In genomic region chr1:88255989-88256754, GRCm38 (mm10) we compare ENCODE assay signal across 37 mouse cellular contexts. TPM values are rescaled to one million over a fixed set of nuclear protein-coding genes. Genes with fewer than 3 reads are reported as not detected.
A peak's percentile ranks its signal among the peaks of the same experiment; 100 is the strongest.
DNase-seq lines count a peak whose midpoint lies in the region; TF ChIP-seq lines count a peak whose summit lies in the region.
"Had no signal": no experiment of that assay in that cellular context is flagged by ENCODE, and none has a peak within 500 bp of the region (broad histone marks: within the 10 kb centered on the region; RNA-seq: fewer than 3 reads in every experiment).

No protein-coding gene starts in this region.

- TF ChIP-seq CTCF in cerebellum, adult 2 months (IDR thresholded peaks at IDR 0.05; ENCODE audit: borderline replicate concordance, insufficient read depth, low read depth, low read length): no peak

- DNase-seq in cerebellum, adult 11-12 months: peak; percentile 64
- DNase-seq in cerebellum, adult 2 months: no peak
- peak; percentile 76 to 77 for DNase-seq in layer of hippocampus, postnatal 10 days (ENCODE audit: low spot score in 2 of 2)
- no peak for DNase-seq in layer of hippocampus, postnatal 25 days (ENCODE audit: extremely low spot score in 1 of 2, low spot score in 1 of 2)
- DNase-seq in testis, postnatal 10 days (ENCODE audit: low spot score): peak; percentile 80
- DNase-seq in testis, postnatal 14 days (ENCODE audit: low spot score): no peak
- peak; percentile 54 to 62 for DNase-seq in cerebellum, postnatal 25 days
- no peak for DNase-seq in urinary bladder, adult 2 months (ENCODE audit: low spot score)
- DNase-seq: adrenal gland, postnatal 14 days; gastrocnemius, postnatal 14 days; heart, postnatal 36 days; kidney, adult 9 months; kidney, postnatal 14 days; layer of hippocampus, postnatal 36 days; liver; lung, adult 2 months; lung, postnatal 10 days; right cerebral cortex, postnatal 4 days; thymus, postnatal 4 days had no signal

- no peak overlapping the region for H3K27ac ChIP-seq in cerebellum, adult 2 months (ENCODE audit: insufficient read depth, low read length)
- H3K27ac ChIP-seq: embryonic facial prominence, embryonic 13.5 days; forebrain, embryonic 10.5 days; heart, embryonic 10.5 days; hindbrain, embryonic 12.5 days; liver, embryonic 14.5 days; midbrain, embryonic 12.5 days; neural tube, embryonic 13.5 days; stomach, postnatal 0 days had no signal

- no peak overlapping the region for H3K4me3 ChIP-seq in cerebellum, adult 2 months (replicated peaks; ENCODE audit: insufficient read depth, low read depth, low read length)
- H3K4me3 ChIP-seq: embryonic facial prominence, embryonic 13.5 days; forebrain, embryonic 10.5 days; heart, embryonic 10.5 days; hindbrain, embryonic 12.5 days; midbrain, embryonic 12.5 days; neural tube, embryonic 13.5 days had no signal

- no peak for TF ChIP-seq POLR2A in cerebellum, adult 2 months (IDR thresholded peaks at IDR 0.05; ENCODE audit: borderline replicate concordance, insufficient read depth, low read length)

- H3K4me1 ChIP-seq in cerebellum, adult 2 months (ENCODE audit: control insufficient read depth, insufficient read depth, low read length): peaks cover 30% of the 10 kb centered on the region
- H3K4me1 ChIP-seq: embryonic facial prominence, embryonic 13.5 days; forebrain, embryonic 10.5 days; hindbrain, embryonic 12.5 days; midbrain, embryonic 12.5 days had no signal

- H3K27me3 ChIP-seq in cerebellum, adult 2 months (ENCODE audit: control insufficient read depth, insufficient read depth, low read length): no peaks in the 10 kb centered on the region
- H3K27me3 ChIP-seq: embryonic facial prominence, embryonic 13.5 days; hindbrain, embryonic 12.5 days; midbrain, embryonic 12.5 days; neural tube, embryonic 13.5 days; Patski had no signal

- WGBS in cerebellum, adult 2 months: 62% methylated on average over 13 of the region's 13 CpGs

RNA-seq across cellular contexts. Expression of gene Hjurp, which starts 21.3 kb away (rescaled TPM):
- polyA plus RNA-seq in cerebellum, adult 2 months (2012; rRNA removed): 79.1 and 80.4 TPM in 2 replicates
- total RNA-seq in layer of hippocampus, postnatal 10 days (2021): 10 to 100 TPM; 44.8 to 49.1 TPM
- total RNA-seq in layer of hippocampus, postnatal 25 days (2021): 10 to 100 TPM; 26.9 to 33.9 TPM
- 62.9 and 67.6 TPM in 2 replicates for polyA plus RNA-seq in urinary bladder, adult 2 months (2012; rRNA removed)

RNA-seq across cellular contexts. Expression of gene Trpm8, which starts 21.3 kb away (rescaled TPM):
- 0.48 and 0.49 TPM in 2 replicates for polyA plus RNA-seq in cerebellum, adult 2 months (2012; rRNA removed)
- under 1 TPM; 0.51 to 0.71 TPM for total RNA-seq in layer of hippocampus, postnatal 10 days (2021)
- total RNA-seq in layer of hippocampus, postnatal 25 days (2021): under 1 TPM; 0.12 TPM
- polyA plus RNA-seq in urinary bladder, adult 2 months (2012; rRNA removed): not detected in 2 replicates
- total RNA-seq: adrenal gland, postnatal 14 days; common myeloid progenitor, adult 5-6 weeks; gastrocnemius, postnatal 14 days; granulocyte monocyte progenitor cell, adult 5-6 weeks; heart, postnatal 36 days; MEL had no signal
- polyA plus RNA-seq: embryonic facial prominence, embryonic 13.5 days; forebrain, embryonic 10.5 days; heart, embryonic 16.5 days; hindbrain, embryonic 12.5 days; intestine, embryonic 16.5 days; limb, embryonic 11.5 days; liver, embryonic 14.5 days; lung, adult 2 months; midbrain, embryonic 12.5 days; spleen, adult 2 months; thymus, postnatal 0 days had no signal

RNA-seq across cellular contexts. Expression of gene Mroh2a, which starts 29.4 kb away (rescaled TPM):
- polyA plus RNA-seq in cerebellum, adult 2 months (2012; rRNA removed): 0.25 and 0.43 TPM in 2 replicates
- under 1 TPM; 0.07 to 0.87 TPM for total RNA-seq in layer of hippocampus, postnatal 10 days (2021)
- total RNA-seq in layer of hippocampus, postnatal 25 days (2021): under 1 TPM in 1 of 2 experiments, not detected in 1; 0.21 TPM
- 0.24 and 0.29 TPM in 2 replicates for polyA plus RNA-seq in urinary bladder, adult 2 months (2012; rRNA removed)
- total RNA-seq: gastrocnemius, postnatal 14 days; heart, postnatal 36 days had no signal

RNA-seq across cellular contexts. Expression of gene Ugt1a1, which starts 44.4 kb away (rescaled TPM):
- polyA plus RNA-seq in cerebellum, adult 2 months (2012; rRNA removed): not detected in 2 replicates
- total RNA-seq in layer of hippocampus, postnatal 10 days (2021): not detected
- total RNA-seq in layer of hippocampus, postnatal 25 days (2021): not detected
- polyA plus RNA-seq in urinary bladder, adult 2 months (2012; rRNA removed): 9.0 and 11.0 TPM in 2 replicates
- total RNA-seq: common myeloid progenitor, adult 5-6 weeks; heart, postnatal 36 days; layer of hippocampus, postnatal 36 days; MEL had no signal
- polyA plus RNA-seq: embryonic facial prominence, embryonic 13.5 days; forebrain, embryonic 16.5 days; heart, embryonic 10.5 days; hindbrain, embryonic 12.5 days; limb, embryonic 11.5 days; midbrain, embryonic 12.5 days; neural tube, embryonic 13.5 days had no signal

RNA-seq across cellular contexts. Expression of gene Dnajb3, which starts 50.6 kb away (rescaled TPM):
- 2.9 and 3.5 TPM in 2 replicates for polyA plus RNA-seq in cerebellum, adult 2 months (2012; rRNA removed)
- total RNA-seq in layer of hippocampus, postnatal 10 days (2021): 1 to 10 TPM; 3.2 to 5.4 TPM
- total RNA-seq in layer of hippocampus, postnatal 25 days (2021): 1 to 10 TPM; 2.7 to 4.0 TPM
- polyA plus RNA-seq in urinary bladder, adult 2 months (2012; rRNA removed): 1.3 and 1.7 TPM in 2 replicates
- total RNA-seq: granulocyte monocyte progenitor cell, adult 5-6 weeks; MEL had no signal
- polyA plus RNA-seq: Patski had no signal

Comparison
In these comparisons a context has a peak if more than half of its experiments do, and no peak if none do; other contexts are left out.
1. DNase-seq: peak in cerebellum, adult 11-12 months (single experiment), layer of hippocampus, postnatal 10 days (2 of 2), testis, postnatal 10 days (single experiment) and cerebellum, postnatal 25 days (2 of 2); none in cerebellum, adult 2 months (0 of 2), layer of hippocampus, postnatal 25 days (0 of 2), testis, postnatal 14 days (single experiment) and urinary bladder, adult 2 months (single experiment).